Mouse (Mus musculus) heart, adult 11 months (tissue): ENCODE measurements around the gene Trappc2l.
"Not testable (repeated sequence)": the region's sequence is repeated elsewhere in the genome, so short reads cannot be mapped to it uniquely, and the experiment has no call there.

ENCODE experiments used
- DNase-seq: peaks from one replicate; pipeline ENCODE4 v3.0.0; 2022

Trappc2l gene

GRCm38 (mm10) chr8:122626896-122627295 lies 15.5 kb downstream of the Trappc2l start:
- no peak for DNase-seq

DNA sequence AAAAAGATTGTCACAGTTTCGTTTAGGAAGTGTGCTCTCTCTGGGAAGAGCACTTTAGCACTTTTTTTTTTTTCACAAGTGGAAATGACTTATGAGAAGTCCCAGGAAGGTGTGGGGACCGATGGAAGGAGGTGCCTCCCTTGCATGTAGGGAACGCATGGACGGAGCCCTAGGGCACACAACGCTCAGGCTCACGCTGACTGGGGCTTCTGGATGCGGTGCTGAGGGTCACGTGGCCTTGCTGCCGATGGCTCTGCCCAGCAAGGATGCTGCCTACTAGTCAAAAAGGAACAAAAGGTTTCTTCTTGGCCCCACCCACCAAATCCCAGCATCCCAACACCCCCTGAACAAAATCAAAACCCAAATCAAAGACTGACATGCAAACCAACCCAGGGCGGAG lies 17.9 kb downstream of the Trappc2l start:
- no peak for DNase-seq

GRCm38 (mm10) chr8:122630696-122631095 lies 19.3 kb downstream of the Trappc2l start:
- no peak for DNase-seq

GRCm38 (mm10) chr8:122632134-122632533 lies 20.7 kb downstream of the Trappc2l start:
- not testable (repeated sequence) for DNase-seq

DNA sequence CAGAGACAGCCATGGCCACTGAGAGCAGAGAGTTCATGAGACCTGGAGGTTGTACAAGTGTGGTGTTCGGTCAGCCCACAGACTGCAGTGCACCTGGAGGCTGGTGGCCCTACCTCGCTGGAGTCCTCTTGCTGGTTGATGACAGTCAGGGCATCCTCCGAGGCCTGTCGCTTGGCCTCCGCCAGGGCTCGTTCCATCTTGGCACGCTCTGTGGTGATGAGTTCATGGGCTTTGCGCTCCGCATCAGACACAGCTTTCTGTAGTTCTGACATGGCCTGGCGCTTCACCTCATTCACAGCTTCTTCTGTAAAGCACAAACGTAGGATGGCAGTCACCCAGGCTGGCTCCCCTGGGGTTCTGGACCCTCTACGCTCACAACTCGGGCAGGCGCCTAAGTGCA lies 21.8 kb downstream of the Trappc2l start:
- DNase-seq = no peak

- no peak for DNase-seq
Observed at GRCm38 (mm10) chr8:122635878-122636802, 24.7 kb downstream of the Trappc2l start.

- DNase-seq = peak; percentile 97
Observed at GRCm38 (mm10) chr8:122636803-122637175, 25.3 kb downstream of the Trappc2l start.

GRCm38 (mm10) chr8:122637230-122637629 lies 25.8 kb downstream of the Trappc2l start:
- DNase-seq = no peak

DNA sequence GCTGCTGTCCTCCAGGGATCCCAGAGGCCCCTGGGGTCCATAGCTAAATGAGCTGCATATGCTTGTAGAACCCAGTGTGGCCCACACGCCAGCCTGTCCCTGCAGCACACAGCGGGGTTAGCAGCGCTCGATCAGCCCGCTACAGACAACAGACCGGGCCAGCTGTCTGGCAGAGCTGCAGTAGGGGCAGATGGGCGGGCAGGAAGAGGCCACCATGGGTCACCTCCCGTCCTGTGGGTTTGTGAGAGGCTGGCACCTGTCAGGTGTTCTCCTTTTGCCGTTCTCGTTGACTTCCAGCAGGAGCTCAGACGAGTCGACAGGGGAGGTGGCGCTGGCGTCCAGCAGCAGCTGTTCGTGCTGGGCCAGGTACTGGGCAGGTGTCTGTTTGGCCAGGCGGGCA lies 27.2 kb downstream of the Trappc2l start:
- DNase-seq = no peak

DNA sequence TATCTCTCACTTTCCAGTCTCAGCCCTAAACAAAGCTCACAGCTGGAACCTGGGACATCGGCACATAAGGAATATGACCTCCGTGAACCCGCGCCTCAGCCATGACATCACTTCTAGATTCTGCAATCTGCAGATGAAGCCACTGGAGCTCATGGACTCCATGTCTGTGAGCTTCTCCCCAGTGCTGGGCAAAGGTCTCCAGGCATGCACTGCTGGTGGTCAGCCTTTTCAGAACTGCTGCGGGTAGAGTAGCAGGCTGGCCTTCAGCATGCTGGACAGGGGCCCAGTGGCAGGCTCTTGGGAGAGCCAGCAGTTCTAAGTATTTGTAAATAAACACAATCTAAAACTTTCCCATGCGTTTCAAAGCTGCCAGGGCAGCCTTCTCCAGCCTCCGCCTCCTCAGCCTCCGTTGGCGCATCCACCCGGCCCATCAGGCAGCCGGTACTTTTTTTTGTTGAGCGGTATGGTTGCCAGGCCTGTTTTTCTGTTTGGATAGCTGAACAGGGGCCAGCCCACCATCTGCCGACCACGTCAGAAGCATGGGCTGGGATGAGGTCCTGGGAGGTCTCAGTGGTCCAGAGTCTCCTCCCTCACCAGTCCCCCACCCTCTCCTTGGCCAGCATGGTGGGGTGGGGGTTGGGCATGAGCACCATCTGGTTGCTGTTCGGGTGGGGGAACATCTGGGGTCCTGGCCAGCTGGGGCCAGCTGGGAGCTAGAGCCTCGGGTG lies 28.2 kb downstream of the Trappc2l start:
- peak; percentile 99 for DNase-seq

DNA sequence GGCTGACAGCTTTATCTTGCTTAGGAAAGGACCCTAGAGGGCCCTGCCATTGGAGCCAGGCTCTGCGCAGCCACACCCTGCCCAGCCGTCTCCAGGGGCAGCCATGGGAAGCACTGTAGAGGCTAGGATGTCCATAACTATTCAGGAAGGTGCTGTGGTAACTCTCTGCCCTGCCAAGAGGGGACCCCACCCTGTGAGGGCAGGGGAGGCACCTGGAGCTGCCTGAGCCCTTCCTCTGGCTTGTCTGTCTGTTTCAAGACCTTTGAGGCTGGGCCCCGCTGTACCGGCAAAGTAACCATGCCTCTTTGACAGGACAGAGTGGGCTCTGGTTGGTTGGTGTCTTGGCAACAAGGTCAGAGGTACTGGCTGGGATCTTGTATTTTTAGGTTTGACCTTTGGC lies 29.4 kb downstream of the Trappc2l start:
- DNase-seq = peak; percentile 95

DNA sequence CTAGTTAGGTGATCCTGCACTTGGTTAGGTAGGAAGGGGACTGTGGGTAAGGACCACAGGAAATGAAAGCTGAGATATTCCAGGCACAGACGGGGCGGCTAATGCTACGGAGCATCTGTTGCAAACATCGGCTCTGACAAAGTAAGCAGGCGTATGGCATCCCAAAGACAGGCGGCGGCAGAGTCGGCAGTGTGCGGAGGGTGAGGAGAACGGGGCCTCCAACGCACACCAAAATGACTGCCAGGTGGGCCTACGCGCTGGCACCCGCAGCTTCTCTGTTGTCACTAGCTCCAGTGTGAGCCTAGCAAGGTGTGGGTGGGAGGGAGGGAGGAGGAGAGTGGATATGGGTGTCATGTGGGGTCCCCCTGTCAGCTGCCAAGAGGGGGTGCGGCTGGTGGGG lies 30.0 kb downstream of the Trappc2l start:
- DNase-seq = no peak

DNA sequence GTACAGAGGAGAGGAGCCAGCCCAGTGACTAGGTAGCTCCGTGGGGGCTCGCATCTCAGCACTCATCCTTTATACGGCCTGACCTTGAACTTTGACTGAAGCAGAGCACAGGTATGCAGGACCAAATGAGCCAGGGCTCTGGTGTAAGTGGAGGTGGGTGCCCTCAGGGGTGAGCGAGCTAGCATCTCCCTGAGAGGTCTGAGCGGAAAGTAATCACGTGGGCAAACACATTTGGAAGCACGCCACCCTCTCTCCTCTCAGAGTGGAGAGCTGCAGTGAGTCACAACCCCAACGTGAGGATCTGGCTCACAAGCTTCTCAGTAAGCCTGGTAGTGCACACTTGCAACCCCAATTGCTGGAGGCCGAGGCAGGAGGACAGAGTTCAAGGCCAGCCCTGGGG lies 30.6 kb downstream of the Trappc2l start:
- peak; percentile 96 for DNase-seq

DNA sequence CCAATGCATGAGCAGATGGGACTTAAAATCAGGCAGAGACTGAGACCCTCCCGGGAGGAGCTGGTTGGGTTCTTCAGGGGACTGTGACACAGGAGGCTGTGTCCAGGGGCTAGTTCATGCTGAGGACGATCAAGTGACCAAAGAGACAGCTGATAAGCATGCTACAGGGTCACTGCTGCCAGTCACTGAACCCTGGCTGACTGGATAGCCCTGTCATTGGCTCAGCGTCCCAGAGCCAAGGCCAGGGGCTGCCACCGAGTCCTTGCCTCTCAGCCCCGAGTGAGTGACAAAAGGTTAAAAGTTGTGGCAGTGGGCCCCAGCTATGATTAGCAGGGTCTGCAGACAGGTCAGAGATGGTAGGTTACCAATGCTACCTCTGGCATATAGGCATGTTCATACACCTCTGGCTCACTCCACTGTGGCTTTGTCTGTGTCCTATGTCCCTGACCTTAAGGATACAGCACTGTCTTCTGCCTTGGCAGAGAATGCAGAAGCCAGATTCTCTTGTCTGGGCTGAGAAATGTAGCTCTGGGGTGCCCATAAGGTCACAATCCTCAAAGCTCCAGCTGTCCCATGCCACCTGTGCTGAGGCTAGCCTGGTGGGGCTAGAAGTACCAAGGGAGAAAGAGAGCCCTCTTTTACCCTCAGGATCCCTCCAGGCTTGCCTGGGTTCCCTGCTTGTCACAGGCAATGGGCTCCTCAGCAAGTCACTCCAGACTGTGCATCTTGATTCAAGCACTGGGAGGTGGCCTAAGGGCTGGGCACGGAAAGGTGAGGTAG lies 32.9 kb downstream of the Trappc2l start:
- no peak for DNase-seq

DNA sequence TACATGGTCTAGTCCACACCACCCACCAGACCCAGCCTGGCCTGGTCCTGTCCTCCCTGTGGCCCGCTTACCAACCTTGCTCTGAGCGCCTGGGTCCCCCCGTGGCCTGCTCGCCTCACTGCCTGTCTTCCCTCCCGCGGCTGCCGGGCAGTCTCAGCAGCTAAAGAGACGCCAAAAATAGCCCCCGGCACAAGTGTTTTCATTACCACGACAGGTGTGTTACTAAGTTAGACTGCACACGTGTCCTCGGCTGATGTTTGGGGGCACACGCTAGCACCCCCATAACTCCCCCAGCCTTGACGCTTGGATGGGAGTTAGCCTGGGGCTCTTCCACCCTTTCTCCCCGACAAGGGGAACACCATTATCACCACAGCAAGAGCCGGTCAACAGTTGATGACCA lies 34.9 kb downstream of the Trappc2l start:
- DNase-seq = no peak

DNA sequence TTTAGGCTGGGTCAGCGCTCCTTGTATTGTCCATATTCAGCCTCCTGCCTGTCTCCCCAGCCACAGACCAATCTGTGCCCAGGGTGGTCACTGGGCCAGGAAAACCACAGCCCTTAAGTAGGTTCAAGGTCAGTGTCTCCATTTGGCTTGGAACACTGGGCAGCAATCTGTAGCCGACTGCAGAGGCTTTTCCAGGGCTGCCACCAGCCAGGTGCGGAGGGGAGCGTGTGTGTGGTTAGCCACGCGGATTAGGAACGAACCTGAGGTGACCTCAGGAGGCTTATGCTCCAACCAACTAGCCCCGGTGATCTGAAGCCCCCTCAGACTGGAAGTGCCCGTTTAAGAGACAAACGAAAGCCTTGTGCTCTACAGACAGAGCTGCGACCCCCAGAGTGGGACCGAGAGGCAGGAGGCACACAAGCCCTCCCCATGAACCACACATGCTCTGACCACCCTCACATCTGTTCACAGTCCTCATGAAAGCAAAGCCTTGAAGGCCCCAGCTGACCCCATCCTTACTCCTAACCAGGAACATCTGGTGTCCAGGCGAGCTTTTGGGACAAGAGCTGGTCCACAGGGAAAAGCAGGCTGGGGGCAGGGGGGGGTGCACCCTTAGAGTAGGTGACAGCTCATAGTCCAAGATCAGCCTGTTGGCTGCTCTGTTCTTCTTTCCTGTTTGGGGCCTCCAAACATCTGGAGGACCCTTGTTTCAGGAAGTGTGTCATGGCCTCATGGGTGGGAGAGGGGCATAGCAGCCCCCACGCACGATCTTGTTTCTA lies 36.9 kb downstream of the Trappc2l start:
- peak; percentile 95 for DNase-seq

DNA sequence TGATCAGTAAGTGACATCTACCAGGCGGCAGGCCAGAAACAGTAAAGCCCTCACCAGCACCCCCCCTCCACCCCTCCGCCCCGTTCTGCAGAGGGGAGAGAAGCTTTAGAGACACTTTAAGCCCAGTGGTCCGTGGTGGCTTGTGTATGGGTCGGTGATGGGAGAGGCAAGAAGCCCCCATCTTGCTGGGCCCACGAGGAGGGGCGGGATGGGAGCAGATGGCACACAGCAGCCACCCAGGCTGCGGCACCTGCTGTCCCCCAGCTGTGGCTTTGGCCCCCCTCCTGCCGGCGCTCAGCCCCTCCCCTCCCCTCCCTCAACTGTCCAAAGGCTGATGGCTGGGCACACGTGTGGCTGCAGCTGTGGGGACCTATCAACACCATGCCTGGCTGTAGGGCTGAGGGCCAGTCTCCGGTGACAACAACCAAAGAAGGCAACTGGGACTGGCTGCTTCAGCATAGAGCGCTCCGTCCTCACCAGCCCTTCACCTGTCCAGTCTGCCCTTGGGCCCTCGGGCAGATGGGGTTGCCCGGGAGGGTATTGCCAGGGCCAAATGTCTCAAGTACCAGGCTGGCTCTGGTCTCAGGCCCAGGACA lies 40.0 kb downstream of the Trappc2l start:
- peak; percentile 98 for DNase-seq

- no peak for DNase-seq
Observed at GRCm38 (mm10) chr8:122652643-122653042, 41.2 kb downstream of the Trappc2l start.

- DNase-seq = peak; percentile 99
Observed at GRCm38 (mm10) chr8:122654768-122655167, 43.3 kb downstream of the Trappc2l start.

- DNase-seq = peak; percentile 98
Observed at GRCm38 (mm10) chr8:122656056-122656999, 44.9 kb downstream of the Trappc2l start.
